Mouse (Mus musculus) heart, postnatal 0 days (tissue): ENCODE measurements around the gene Syne2.

Experiments
- CTCF ChIP-seq: IDR thresholded peaks from 2 replicates; pipeline ENCODE4 v1.5.1; 2016; ENCODE audit warnings: antibody characterized with exemption, control low read depth, low read depth
- EP300 ChIP-seq: IDR thresholded peaks from 2 replicates; pipeline ENCODE4 v1.6.1; 2016; ENCODE audit warnings: antibody characterized with exemption, low read depth

DNA sequence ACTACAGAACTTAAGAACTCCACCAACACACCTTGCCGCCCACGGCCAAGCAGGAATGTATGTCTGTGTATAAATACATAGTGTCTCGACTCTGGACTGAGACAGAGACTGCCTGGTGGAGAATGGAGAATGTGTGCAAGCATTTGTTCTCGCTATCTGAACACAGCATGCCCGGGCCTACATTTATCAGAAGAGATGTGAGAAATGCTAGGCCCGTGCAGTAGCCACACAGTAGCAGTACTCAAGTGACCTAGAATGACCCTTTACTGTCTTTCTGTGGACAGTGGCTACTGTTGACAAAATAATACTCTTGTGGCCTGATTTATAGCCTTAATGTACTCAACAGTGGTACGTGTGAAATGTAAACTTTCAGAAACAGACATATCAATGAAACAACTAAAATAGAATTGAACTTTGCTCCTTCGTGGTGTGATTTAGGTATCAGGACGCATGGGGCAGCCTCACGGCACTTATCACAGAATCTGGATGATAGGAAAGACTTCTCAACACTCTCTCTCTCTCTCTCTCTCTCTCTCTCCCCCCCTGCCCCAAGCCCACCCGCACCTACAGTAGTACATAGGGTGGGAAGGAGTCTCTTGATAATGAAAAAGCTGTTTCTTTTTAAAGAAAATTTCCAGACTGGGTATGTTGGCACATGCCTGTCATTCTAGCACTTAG, 275.0 kb downstream of the Syne2 start:
- TF ChIP-seq CTCF (no peak), EP300 (no peak)
